Mouse (Mus musculus) mouse trophoblast stem cell (cell line): ENCODE data around the gene Gsg1.

Experiments
- in situ Hi-C, 2 experiments: fragments of 300-500 bp; cut with MseI, MboI; formaldehyde crosslinking; loops; 2 replicates in 1 of 2; 3 replicates in 1 of 2; pipeline ENCODE4 v1.15.1; 2025

The Gsg1 gene

GRCm38 (mm10) chr6:135211169-135211568 is 43.0 kb downstream of the Gsg1 start:
- in situ Hi-C loops, result no loop called here

DNA sequence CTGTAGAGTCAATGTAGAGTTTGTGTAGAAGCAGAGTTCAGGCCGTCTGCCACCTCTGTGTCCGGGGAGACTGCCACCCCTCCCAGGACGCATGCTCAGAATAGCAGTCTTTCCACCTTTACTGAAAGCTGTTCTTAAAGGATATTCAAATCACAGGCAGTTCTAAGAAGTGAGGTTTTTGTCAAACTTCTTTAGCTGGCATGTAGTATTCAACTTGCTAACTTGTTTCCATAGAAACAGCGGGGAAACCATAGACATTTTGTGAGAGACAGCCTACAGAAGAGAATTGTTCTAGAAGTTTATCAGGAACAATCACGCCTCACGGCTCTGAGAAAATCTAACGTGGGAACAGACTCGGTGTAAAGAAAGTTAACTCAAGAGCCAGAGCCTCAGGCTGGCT is 47.2 kb downstream of the Gsg1 start:
- in situ Hi-C loops, result no loop called here

DNA sequence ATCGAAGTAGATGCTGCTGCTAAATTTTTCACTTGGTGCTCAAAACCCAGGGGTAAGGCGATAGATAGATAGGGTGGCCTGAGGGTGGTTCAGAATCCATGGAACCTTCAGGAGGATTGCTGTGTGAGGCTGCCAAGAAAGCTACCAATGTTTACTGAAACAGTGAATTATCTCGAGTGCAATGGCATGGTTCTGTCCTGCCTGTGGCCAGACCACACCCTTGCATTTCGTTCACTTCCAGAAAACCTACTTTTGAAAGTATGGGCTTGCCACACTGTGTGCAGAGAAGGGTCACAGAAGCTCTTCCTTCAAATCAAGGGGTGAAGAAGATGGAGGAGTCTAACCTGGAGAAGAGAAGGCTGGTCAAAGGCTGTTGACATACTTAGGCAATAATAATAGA is 48.3 kb downstream of the Gsg1 start:
- in situ Hi-C loops, result no loop called here

DNA sequence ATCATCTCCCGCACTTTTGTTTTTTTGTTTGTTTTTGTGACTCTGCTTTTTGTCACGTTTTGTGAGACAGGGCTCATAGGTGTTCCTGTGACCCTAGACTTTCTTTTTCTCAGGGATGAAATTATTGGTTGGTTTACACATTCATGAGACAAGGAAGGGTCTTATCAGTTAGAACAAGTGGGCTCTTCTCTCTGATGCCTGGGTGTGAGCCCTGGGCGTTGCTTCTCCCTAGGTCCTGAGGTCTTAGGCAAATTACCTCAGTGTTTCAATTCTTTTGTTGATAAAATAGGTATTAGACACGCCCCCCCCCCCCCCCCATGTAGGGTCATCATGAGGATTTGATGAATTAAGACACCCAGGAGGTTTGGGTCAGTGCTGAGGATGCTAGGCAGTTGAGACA is 49.3 kb downstream of the Gsg1 start:
- in situ Hi-C loops, result no loop called here

DNA sequence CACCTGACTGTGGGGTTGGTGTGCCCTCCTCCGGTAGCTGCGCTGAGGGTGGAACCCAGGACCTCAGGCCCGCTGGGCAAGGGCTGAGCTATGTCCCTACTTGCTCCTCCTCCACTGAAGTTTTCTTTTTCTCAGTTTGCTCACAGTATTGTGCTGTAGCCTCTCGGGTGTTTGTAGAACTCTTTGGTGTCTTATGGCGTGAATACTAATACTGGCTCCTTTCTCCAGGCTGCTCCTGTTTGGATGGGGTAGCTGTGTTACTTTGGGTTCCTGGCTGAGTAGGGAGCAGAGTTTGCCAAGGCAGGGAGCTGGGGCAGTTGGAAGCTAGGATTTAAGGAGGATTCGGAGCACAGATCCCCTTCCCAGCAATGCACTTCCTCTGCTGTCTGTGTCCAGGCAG is 50.4 kb downstream of the Gsg1 start:
- in situ Hi-C loops, result no loop called here

DNA sequence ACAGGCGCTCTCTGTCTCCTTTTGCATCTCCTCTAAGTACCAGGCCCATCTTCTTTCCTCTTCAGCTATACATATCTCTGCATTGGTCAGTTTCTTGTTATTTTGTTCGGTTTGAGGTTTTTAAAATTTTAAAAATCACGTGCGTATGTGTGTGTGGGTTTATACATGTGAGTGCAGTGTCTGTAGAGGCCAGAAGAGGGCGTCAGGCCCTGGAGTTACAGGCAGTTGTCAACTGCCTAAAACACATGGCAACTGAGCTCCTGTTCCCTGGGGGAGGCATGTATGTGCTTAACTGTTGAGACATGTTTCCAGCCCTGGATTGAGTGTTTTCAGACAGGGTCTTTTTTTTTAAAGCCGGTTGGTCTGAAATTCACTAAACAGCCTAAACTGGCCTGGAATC is 51.5 kb downstream of the Gsg1 start:
- in situ Hi-C loops, result no loop called here

DNA sequence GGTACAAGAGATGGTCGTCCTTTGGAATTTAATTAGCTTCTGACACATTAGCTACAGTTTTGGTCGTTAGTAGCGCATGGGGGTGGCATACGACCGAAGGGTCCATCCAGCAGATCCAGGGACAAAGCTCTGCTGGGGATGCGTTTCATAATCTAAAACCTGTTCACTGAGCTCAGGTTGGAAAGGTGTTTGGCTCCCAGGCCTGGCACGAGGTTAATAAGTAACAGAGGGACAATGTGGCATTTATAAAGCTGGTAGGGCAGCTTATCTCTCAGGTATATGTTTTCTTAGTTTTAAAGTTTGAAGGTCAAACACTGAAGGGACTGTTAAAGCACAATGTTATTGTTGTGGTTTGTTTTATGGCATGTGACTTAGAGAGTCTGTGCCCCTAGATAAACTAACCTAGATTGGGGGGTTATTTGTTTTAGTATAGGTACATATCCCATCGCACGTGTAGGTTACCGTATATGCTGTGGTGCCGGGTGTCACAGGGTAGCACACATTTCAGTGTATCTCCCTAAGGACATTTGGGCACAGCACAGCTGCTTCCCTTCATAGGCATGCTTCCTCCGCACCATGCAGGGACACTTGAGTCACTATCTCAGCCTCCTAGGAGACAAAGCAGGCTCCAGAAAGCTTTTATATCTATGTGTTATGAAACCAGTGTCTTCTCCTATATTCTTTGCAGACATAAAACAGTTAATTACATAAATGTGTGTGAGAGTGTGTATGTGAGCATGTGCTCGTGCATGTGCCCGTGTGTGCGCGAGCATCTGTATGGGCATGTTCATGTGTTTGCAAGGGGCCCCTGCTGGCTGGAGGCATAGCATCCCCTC is 53.8 kb downstream of the Gsg1 start:
- in situ Hi-C loops, result no loop called here

- in situ Hi-C loops, result no loop called here
These were observed 55.4 kb downstream of the Gsg1 start for GRCm38 (mm10) chr6:135198726-135199125.

DNA sequence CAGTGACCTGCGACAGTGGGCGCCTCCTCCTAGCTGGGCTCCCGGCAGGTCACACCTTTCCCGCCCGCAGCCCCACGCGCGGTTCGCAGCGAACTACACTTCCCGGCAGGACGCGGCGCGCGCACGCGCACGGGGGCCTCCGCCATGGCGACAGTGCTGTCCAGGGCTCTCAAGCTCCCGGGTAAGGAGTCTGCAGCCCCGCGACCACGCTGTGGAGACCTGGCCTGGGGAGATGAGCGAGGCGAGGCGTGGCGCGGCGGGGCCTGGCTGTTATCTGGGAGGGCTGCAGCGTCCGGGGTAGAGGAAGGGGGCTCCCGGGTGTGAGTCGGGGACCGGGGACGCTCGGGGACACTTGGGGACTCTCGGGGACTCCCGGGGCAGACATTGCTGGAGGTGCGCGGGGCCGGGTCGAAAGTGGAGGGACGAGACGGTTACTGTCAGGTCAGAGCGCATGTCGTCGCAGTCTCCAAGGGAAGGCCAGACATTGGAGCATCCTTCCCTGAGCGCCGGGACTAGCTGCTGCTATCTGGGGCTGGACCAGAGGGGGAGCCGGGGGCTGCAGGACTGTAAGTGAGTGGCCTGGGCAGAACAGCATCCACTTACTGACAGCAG is 56.1 kb downstream of the Gsg1 start, which contains the start of the genes Fam234b and Hebp1:
Gene Fam234b, plus strand, starts transcription at position 57 of the 612 bp plus-strand sequence.
Gene Hebp1, minus strand, starts transcription at position 102 of the 612 bp plus-strand sequence.
- in situ Hi-C loops, result no loop called here

DNA sequence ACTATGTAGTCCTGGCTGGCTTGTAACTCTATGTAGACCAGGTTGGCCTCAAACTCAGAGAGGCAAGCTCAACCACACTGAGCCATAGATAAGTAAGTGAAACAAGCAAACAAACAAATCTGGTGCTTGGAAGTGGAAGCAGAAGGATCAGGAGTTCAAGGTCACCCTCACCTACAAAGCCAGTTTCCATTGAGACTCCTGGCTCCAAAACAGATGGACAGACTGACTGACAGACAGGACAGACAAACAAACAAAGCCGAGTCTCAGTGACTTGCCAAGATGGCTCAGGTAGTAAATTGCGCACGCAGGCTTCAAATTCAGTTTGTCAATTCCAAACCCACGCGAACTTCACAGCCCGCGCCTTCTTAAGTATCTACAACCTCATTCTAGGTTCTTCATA is 56.7 kb downstream of the Gsg1 start:
- in situ Hi-C loops, result no loop called here

DNA sequence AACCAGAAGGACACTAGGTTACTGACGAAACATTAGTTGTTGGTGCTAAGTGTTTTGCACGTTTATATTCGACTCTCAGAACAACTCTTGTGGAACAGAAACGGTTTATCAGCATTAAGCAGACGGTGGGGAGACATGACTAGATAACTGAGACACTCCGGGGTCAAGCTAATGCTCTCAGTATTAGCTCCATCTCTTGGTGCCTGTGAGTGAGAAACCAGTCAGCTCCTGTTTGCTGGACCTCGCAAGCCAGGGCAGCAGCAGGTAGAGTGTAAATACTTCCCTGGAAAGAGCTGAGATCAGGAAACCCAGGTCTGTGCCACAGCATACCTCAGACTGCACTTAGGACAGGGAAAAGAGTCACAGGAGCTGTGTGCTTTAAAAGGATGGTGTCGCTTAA is 57.4 kb downstream of the Gsg1 start:
- in situ Hi-C loops, result no loop called here

- in situ Hi-C loops, result no loop called here
These were observed 59.2 kb downstream of the Gsg1 start for GRCm38 (mm10) chr6:135194907-135195306.

DNA sequence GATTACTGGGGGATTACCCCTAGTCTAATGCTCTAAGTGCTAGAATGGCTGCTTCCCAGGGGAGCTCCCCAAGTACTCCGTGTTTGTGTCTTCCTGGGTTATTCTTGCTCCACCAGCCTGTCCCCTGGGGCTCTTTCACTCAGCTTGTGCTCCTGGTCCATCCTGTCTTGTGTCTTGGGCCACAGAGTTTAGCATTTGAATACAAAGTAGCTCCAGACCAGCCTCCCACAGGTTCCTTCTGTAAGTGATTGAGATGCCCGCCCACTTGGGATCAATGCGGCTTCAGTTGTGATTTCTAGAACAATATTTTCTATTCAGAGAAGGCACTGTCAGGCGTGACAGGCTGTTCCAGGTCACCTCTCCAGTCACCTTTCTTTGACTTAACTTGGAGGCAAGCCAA is 60.4 kb downstream of the Gsg1 start:
- in situ Hi-C loops, result no loop called here

DNA sequence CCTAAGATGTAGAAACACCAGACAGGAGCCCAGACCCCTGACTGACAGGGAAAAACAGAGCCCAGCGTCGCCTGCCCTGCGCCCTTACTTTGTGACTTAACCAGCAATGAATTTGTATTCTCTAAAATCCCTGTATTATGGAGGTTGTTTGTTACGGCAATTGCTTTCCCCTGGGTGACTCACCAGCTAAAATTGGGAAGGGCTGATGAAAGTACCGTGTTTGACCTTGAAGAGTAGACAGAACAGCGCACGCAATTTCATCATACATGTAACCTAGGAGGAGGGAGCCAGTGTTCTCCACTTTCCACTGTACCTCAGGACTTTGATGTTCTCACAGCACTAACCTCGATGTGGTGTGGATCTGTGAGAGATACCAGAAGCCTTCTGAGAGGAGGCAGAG is 61.2 kb downstream of the Gsg1 start:
- in situ Hi-C loops, result no loop called here

GRCm38 (mm10) chr6:135191906-135192305 is 62.2 kb downstream of the Gsg1 start:
- in situ Hi-C loops, result no loop called here

DNA sequence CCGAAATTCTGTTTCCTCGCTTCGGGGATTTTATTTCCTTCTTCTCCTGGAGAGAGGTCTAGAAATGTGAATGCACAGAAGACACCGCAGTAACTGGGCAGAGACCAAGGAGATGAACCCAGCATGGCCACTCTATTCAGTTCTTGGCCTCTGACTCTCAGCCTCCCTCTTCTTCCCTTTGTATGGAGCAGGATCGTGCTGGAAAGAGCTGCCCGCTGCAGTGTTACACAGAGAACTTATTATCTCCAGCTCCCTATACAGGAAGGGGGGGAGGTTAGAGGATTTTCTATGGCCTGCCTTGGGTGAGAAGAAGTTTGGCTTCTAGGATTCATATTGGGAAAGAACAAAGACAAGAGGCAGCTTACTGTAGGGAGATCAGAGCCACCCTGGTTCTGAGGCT is 64.0 kb downstream of the Gsg1 start:
- in situ Hi-C loops, result no loop called here

- in situ Hi-C loops, result no loop called here
These were observed 65.5 kb downstream of the Gsg1 start for GRCm38 (mm10) chr6:135188629-135189028.
